Mouse (Mus musculus): Measurements from ENCODE around the gene Rpp25l.
"Not testable (repeated sequence)": the region's sequence is repeated elsewhere in the genome, so short reads cannot be mapped to it uniquely, and the experiment has no call there.

Gene Rpp25l

DNA sequence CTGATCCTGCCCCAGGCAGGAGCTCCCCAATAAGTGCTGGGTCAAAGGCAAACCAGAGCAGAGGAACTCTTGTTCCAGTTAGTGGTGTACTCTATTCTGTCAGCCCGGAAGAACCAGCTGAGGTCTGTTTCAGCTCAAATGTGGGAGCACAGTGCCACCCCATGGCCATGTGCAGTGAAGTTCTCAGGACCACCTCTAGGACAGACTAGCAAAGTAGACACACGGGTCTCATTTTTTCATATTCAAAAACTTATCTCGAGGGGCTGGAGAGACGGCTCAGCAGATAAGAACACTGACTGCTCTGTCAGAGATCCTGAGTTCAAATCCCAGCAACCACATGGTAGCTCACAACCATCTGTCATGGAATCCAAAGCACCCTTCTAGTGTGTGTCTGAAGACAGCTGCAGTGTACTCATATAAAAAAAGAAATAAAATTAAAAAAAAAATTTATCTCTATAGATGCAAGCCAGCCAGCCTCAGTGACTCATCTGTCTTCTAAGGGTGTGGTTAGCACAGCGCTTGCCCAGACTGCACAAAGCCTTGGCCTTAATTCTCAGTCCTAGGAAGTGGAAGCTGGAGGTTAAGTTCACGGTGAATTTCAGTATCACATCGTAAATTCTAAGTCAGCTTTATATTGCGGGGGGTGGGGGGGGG lies 24.4 kb upstream of the Rpp25l start:
- peak; percentile 72 to 74 for DNase-seq (ENCODE audit: low spot score in 2 of 2)

DNA sequence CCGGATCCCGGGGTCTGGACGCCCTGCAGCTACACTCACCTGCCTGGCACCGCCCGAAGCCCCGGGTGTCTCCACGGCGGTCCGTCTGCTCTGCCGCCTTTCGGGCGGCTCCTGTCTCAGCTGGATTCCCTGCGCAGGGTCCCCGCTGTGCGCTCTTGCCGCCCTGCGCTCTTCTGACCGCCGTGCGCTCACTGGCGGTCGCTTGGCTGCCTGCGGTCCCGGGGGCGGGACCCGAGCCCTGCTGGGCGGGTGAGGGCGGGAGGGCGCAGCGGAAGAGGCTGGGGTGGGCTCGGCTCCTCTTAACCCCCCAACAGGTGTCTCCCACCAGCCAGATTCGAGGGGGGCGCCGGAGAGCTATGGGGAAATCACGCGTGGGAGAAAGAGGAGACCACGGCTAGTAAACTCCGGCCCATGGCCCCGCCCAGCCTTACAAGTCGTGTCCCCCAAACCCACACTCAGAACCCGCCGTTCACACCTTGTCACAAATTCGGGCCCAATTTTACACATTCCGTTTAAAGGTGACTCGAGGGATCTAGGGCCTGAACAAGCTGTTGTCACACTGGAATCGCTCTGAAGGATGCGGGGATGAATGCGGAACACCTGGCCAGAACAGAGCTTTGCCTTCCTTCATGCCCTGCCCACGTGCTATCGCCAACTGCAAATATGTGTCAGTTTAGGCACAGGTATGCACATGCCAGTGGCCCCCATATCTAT lies 17.9 kb upstream of the Rpp25l start, which contains the start of gene Arid3c:
Arid3c (minus strand) TSS at position 91 of the 714 bp plus-strand sequence.
- DNase-seq (ENCODE audit: low spot score in 2 of 2), result no peak

DNA sequence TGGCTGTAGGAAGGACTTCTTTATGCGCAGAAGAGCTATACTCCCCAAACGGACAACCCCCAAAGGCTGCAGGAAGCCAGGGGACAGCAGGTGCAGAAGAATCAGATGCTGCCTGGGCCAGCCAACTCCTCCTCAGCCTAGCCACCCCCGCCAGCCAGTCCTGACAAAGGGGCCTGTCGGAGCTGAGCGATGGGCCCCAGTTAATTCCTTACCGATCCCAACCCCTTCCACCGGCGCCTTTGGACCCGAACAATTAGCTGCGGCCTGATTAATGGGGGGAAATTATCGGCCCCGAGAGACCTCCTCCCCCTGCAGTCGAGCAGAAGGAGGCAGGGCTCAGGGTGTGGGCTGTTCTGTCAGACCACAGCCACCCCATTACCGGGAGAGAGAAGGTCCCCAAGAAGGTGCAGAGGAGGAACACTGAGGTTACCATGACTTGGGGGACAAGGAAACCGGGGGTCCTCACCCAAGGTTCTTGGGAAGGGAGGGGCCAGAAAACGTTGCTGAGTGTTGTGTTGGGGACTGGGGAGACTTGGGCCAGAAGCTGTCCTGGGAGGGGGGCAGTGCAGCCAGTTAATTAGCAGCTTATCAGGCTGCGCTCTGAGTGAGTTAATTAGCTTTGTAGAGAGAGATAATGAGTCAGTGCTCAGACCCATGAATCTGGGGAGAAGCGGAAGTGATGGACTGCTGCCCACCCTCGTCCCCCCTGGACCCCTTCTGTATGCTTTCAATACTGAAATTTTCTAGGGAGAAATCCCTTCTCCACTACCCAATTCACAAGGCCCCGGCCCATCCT lies 13.7 kb upstream of the Rpp25l start:
- no peak for DNase-seq (ENCODE audit: low spot score in 2 of 2)

DNA sequence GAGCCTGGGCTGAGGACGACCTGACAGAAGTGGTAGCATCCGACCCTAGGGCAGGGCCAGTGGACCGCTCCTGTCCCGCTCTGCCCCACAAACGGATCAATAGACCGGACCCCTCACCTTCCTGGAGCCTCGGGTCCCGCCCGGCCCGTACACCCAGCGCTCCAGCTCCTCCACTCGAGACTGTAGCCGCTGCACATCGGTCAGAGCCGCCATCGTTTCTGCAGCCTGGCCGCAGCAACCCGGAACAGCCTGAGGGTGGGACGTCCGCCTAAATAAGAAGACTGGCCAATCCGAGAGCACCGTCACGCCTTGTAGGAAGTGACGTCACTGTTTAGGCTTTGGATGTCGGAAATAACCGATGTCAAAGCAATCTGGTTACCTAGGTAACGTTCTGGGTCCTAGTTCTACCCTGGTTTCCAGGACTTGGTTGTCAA lies 9.6 kb upstream of the Rpp25l start, which contains the start of gene Dctn3:
Dctn3 (minus strand) TSS at position 253 of the 434 bp plus-strand sequence.
- peak; percentile 92 to 97 for DNase-seq (ENCODE audit: low spot score in 2 of 2)

DNA sequence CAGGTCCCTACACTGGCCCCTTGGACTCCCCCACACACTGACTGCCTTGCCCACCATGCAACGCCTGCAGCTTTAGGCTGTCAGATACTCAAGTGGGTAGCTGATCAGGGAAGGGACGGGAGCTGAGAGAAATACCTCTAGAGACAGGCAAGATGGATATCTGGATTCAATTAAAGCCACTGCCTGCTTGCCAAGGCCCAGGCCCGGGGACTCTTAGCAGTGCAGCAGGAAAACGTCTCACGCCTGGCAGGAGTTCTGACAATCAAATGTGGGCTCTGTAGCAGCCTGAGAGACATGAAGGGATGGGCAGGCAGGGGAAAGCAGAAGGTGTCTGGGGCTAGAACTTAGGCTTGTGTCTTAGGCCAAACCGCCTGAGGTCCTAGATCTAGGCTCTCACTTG lies 3.5 kb upstream of the Rpp25l start:
- no peak for DNase-seq (ENCODE audit: low spot score in 2 of 2)

DNA sequence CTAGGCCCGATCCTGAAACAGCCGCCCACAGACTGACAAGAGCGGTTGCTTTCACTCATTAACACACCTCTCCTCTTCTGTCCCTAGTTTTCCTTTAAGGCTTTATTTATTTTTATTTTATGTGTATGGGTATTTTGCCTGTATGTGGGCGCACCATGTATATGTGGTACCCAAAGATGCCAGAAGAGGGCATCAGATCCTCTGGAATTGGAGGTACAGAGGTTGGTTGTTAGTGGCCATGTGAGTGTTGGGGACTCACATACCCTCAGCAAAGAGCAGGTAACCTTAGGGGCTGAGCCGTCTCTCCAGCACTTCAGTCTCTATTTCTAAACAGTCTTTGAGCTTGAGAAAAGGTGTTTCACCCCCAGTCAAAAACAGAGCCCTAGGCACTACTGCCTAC lies 2.3 kb upstream of the Rpp25l start:
- no peak for DNase-seq (ENCODE audit: low spot score in 2 of 2)

DNA sequence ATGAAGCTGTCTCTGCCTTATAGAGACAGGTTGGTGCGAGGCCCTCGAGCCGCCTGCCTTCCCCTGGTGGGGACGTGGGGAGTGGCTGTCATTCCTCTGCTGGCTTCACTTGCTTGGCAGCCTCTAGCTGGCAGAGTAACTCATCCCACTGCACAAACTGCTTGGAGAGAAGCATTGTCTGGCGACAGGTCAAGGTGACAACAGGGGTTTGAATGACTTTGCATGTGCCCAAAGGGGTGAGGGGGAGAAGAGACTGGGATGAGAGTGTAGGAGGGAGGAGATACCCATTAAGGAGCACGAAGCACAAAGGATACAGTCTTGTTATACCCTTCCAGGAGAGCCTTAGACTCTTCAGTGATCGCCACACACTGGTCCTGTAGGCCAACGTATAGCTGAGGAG lies 1.7 kb upstream of the Rpp25l start:
- DNase-seq (ENCODE audit: low spot score in 2 of 2), result no peak

DNA sequence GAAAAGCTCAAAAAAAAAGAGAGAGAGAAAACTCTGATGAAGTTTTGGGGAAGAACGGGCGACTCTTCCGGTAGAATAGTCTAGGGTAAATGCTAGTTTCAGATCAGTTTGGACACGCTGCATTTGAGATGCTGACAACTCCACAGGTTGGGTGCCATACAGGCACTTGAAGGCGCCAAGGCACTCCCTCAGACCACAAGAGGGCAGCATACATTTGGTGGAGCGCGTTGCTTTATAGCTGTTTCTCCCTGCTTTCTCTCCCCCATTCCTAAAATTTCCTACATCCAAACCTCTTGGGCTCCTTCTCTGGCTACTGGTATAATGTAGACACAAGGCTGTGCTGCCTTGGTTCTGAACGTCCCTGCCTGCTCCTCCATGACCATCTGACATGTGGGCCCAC lies 942 bp upstream of the Rpp25l start:
- DNase-seq (ENCODE audit: low spot score in 2 of 2), result no peak

DNA sequence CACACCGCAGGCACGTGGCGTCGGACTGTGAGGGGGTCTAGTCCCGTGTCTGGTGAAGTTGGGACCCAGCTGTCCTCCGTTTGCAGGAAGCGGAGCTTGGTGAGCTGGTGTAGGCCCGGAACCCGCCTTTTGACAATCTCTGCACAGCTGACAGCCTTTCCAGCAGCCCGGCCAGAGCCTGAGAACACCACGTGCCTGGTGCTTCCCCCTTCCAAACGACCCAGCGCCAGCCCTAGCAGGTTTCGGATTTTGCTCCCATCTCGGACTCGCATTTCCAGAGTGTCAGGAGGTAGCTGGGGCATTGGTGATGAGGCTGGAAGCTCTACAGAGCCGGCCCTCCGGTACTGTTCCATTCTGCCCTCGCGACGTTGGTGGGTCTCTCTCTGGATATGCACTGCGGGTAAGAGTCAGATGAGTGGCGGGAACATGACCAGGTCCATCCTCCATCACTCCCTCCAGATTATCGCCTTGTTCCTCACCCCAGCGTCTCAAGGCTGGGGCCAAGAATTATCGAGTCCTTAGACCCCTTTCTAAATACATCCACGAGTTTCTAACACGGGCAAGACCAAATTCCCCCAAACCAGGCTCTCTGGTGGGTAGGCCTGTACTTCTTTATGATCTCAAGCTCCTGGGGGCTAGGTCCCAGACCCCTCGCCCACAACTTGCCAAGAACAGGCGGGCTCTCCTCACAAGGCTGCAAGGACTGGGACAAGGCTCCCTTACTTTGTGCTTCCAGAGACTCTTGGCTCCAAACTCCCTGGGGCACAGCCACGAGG lies 725 bp downstream of the Rpp25l start:
- no peak for DNase-seq (ENCODE audit: low spot score in 2 of 2)

DNA sequence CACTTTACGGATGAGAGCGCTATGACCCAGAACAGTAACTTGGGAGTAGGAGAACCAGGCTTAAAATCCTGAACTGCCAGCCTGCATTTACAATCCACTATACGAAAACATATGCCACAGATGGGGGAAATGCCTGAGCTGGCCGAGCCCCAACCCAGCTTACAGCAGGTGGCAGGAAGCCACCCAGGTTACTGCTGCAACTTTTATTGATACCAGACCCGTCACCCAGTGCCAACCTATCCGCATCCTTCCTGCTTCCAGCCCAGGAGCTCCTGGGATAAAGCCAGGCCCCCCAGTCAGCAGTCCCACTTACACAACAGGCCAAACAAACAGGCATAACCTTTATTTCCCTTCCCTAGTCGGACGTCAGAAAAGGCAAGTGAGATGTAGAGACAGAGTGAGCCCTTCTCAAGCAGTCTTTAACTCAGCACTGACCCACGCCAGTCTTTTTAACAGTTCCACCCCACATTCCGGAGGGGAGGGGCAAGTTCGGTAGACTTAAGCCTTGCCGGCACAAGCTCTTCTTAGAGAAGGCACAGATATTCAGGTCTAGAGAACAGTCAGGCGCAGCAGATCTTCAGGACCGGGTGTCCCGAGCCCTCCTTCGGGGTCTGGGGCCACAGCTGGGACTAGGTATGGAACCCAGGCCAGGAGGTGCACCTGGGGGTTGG lies 1.5 kb downstream of the Rpp25l start:
- DNase-seq (ENCODE audit: low spot score in 2 of 2), result no peak

DNA sequence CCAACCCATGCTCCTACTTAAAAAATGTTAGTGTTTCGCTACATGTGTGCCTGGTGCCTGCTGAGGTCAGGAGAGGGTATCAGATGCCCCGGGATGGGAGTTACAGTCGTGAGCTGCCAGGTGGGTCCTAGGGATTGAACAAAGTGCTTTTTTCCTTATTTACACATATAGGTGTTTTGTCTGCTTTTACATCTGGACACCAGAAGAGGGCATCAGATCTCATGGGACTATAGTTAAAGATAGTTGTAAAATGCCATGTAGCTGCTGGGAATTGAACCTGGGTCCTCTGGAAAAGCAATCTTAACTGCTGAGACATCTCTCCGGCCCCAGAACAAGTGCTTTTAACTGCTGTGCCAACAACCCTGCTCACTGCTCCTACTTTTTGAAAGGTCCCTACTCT lies 3.1 kb downstream of the Rpp25l start:
- DNase-seq (ENCODE audit: low spot score in 2 of 2), result no peak

DNA sequence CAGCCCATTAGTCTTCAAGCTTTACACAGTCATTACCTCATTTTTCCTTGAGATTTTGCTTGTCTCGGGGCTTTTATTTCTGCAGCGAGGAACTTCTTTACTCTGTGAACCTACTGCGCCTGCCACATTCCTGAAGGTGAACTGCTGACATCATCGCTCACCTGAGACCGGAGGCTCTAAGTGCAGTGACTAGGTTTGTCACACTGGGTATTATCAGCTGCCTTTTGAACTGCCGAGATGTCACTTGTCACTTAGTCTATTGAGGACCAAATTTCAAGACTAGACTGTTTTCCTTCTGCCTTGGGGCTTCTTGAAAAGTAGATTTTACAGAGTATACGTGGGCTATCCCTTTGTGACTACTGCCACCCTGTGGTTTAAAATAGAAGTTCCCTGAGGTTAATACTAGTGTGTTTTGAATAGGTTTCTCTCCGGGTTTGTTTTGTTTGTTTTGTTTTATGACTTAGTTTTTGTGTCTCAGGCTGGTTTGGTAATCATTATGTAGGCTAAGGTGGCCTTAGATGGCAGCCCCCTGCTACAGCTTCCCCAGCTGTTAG lies 5.1 kb downstream of the Rpp25l start:
- DNase-seq (ENCODE audit: low spot score in 2 of 2), result no peak

DNA sequence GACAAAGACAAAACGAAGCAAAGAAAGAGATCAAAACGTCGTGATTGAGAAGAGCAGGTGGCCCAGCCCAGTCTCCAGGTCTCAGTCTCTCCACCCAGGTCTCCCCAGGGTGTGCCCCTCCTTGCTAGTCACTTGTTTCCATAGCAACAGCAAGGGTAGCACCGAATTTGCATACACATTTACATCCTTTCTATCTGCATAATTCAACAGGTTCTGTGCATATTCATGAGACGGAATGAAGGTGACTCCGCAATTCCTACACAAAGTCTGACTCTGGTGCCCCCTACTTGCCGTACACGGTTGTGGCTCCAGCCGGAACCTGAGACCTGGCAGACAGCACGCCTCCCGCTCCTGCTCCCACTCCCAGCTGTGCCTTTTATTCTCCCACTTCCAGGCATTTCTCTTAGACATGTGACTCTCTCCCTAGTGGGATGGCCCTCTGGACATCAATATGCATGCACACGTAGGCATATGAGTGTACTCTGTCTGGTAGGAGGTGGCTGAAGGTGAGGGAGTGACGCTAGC lies 6.3 kb downstream of the Rpp25l start:
- DNase-seq (ENCODE audit: low spot score in 2 of 2), result peak; percentile 76 to 77

DNA sequence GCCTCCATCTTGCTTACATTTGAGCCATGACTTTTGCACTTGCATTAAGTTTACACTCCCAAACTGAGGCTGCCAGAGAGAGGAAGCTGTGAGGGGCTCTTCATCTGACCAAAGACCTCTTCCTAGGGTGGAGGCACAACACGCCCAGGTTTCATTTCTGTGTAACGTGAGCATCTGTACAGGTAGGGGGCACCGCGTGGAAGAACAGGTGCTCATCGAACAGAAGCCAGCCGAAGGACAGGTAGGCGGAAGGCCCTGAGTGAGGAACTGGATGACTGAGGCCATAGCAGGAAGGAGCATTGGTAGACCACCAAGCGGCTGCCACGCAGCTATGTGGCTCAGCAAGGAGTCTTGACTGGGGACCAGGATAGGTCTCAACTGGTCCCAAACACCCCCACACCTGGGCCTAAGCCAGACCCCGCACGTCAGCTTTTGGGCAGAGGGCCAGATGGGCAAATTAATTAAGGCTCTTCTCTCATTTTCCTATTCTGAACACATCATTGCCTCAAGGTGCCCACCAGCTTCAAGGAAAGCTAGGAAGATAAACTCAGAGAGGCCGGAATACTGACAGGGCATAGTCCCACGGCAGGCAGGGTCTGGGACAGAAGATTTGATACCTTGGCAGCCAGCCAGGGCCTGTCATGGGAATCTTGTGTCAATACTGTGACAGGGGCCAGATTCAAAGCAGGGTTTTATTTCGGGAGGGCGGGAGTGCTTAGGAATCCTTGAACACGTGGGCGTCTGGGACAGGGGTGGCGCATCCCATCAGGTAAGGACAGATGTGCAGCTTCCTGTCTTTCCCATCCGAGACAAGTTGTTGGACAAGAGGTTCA lies 7.2 kb downstream of the Rpp25l start:
- DNase-seq (ENCODE audit: low spot score in 2 of 2), result no peak

DNA sequence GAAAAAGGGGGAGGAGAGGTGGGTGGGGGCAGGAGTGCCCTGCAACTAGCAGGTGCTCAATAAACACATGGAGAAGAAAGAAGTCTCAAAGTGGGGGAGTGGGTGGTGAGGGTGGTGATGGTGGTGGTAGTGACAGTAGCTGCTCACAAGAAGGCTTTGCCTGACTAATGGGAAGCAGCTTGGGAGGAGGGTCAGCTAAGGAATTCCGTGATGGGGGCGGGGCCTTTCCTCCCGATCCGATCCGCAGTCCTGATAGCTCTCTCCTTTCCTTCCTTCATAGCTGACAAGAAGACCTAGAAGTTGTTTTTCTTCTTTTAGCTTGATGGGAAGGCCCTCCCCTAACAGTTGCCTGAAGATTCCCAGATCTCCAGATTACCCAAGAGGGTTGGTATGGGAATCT lies 8.7 kb downstream of the Rpp25l start:
- no peak for DNase-seq (ENCODE audit: low spot score in 2 of 2)

DNA sequence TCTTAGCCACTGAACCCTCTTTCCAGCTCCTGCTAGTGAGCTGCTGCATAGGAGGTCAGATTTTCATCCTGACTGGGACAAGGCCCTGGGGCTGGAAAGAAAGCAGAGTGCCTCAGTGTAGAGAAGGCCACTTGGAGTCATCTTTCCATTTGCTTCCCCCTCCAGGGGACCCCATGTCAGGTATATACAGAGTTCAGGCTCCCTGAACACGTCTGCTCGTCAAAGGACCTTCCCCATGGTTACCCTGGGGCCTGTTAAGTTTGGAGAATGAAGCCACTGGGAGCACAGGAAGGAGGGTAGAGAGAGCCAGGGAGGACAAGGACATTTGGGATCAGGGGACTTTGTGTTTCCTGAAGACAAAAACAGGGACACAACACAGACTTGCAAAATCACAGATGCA lies 11.1 kb downstream of the Rpp25l start:
- DNase-seq (ENCODE audit: low spot score in 2 of 2), result not testable (repeated sequence)

DNA sequence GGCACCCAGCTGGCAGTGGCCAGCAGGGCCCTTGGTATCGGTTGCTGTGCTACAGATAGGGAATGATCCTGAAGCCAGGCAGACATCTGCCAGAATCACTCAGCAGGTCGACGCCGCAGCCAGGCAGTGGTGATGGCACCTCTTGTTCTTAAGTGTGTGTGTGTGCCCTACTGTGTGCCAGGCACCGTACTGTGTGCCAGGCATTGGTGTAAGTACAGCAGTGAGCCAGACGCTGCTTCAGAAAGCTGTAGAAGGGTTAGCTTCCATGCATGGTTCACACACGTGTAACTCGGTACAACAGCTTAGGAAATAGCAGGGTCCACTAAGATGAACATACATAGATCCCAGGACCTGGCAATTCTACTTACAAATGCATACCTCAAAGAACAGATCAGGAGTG lies 13.1 kb downstream of the Rpp25l start:
- not testable (repeated sequence) for DNase-seq (ENCODE audit: low spot score in 2 of 2)

DNA sequence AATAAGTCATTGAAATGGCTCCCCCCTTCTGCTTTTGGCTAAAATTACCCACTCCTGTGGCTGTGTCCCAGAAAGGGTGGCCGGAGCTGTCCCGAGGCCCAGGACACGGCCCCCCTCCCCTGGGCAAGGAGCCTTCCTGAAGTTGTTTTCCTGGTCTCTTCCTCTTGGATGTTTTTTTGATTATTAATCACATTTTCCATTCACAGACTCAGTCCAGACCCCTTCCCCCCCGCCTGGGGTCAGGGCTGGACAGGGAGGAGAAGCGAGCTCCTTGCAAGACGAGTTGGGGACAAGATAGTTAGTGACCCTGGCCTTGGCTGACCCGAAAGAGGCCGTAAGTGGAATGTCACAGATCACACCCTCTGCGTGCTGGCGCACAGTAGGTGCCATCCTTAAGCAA lies 13.6 kb downstream of the Rpp25l start, which contains the start of gene Il11ra1:
Il11ra1 (plus strand) TSS at position 207 of the 400 bp plus-strand sequence.
- DNase-seq (ENCODE audit: low spot score in 2 of 2), result not testable (repeated sequence)

DNA sequence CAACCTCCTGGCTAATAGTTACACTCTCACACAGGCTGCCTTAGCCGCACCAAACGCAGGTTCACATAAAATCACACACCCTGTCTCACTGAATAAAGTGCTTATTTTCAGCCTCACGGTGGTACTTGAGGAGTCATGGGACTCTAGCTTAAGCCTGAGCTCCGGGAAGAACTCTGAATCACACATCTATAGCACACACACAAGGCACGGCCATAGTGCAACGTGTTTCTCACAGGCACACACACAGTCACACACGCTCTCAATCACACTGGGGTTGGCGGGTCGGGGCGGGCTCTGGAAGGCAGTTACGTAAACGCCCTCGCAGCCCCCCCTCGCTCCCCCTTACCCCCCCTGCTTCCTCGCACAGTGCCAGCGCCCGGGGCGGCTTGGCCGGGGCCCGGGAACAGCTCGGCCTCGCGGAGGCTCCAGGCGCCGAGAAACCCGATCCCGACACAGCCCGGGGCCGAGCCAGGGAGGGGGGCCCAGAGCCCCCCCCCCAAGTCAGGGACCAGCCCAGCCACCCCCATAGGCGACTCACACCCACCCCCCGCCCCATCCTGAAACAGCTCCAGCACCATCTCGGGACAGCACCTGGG lies 14.8 kb downstream of the Rpp25l start:
- not testable (repeated sequence) for DNase-seq (ENCODE audit: low spot score in 2 of 2)

All from right cerebral cortex, postnatal 36 days (tissue).